Mouse (Mus musculus) liver, embryonic 16.5 days (tissue): ENCODE results near the gene Kif1a. TPM values are rescaled to one million over a fixed set of nuclear protein-coding genes. Genes with fewer than 3 reads are reported as not detected.

Source experiments
- ATAC-seq: fragments of 200-750 bp; cut with Nextera tagmentation; 2 replicates; pipeline ENCODE4 v1.8.0; 2017; ENCODE audit warnings: low read depth, mild to moderate bottlenecking, moderate number of reproducible peaks, moderate library complexity
- H3K27ac ChIP-seq: fragments of 300-500 bp; sonication (generic); 2 replicates; pipeline ENCODE4 v1.5.1; 2014; ENCODE audit warnings: mild to moderate bottlenecking, low read length
- H3K27me3 ChIP-seq: fragments of 300-500 bp; sonication (generic); 2 replicates; pipeline ENCODE4 v1.6.1; 2014; ENCODE audit warnings: low read depth, low read length, mixed read lengths; ENCODE audit not compliant: control insufficient read depth, insufficient read depth
- H3K36me3 ChIP-seq: fragments of 300-500 bp; sonication (generic); 2 replicates; pipeline ENCODE4 v1.6.1; 2014; ENCODE audit warnings: mild to moderate bottlenecking; ENCODE audit not compliant: control insufficient read depth, insufficient read depth
- H3K4me1 ChIP-seq: fragments of 300-500 bp; sonication (generic); 2 replicates; pipeline ENCODE4 v1.6.1; 2014; ENCODE audit warnings: low read depth, low read length, mixed read lengths; ENCODE audit not compliant: control insufficient read depth
- H3K4me2 ChIP-seq: fragments of 300-500 bp; sonication (generic); 2 replicates; pipeline ENCODE4 v1.6.1; 2014; ENCODE audit warnings: low read depth, low read length, mixed read lengths
- H3K4me3 ChIP-seq: fragments of 300-500 bp; sonication (generic); 2 replicates; pipeline ENCODE4 v1.5.1; 2014; ENCODE audit warnings: low read depth, mild to moderate bottlenecking, low read length
- H3K9ac ChIP-seq: fragments of 300-500 bp; sonication (generic); 2 replicates; pipeline ENCODE4 v1.6.1; 2014; ENCODE audit warnings: low read depth, low read length
- H3K9me3 ChIP-seq: fragments of 300-500 bp; sonication (generic); replicated peaks from 2 replicates; pipeline ENCODE4 v1.6.1; 2016; ENCODE audit warnings: low read length; ENCODE audit not compliant: control insufficient read depth
- WGBS: fragments of 180-500 bp; shearing (Covaris S2); extraction: QIAGEN DNeasy Blood & Tissue Kit; methylation state at CpG from one replicate; pipeline ENCODE4 v1.1.7; 2014; ENCODE audit not compliant: insufficient replicate concordance; 5-methylcytosine and 5-hydroxymethylcytosine counted together
- polyA plus RNA-seq: library from polyadenylated mRNA; unstranded; fragments of >200 nt; fragmentation: Nextera tagmentation; extraction: Ambion mirVana; gene quantifications from 2 replicates; pipeline ENCODE4 v1.2.1, GENCODE M21; 2015

Kif1a gene
- polyA plus RNA-seq, 1 experiment from 2014 or later = 0.19 TPM

DNA sequence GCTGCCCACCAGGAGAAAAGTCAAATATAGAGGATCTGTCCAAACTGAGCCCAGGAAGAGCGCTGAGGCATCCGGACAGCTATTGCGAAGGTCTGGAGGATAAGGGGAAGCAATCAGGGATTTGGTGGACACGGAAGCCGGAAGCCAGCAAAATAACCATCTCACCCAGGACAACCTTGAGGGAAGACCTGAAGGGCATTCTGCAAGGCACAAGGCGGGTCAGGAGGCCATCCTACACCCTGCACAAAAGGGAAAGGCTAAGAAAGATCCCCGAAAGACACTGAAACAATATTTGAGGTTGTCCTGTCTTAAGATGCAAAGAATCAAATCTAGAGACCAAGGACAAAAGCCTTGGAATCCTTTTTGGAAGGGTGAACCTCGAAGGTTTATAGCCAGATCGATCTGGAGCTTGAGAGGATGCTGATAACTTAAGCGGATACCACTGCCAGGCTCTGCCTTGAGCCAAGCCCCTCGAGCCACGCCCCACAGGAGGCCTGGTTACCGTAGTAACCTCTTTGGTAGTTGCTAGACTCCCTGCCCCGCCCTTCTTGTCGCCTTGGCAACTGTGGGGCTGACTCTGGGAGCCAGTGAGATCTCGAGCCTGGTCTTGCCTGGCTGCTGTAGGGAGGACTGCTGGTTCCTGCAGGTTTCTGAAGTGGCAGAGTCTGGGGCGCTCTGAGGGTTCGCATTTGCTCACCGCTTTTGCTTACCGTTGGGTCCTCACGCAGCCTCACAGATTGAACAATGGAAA, 13.1 kb upstream of the Kif1a start:
- H3K9me3 ChIP-seq = no peaks in the 10 kb centered on the region
- 22% methylated on average over 21 of the region's 21 CpGs for WGBS
- peak overlapping the region; percentile 7; the same call in 1 of the 2 replicates for H3K4me2 ChIP-seq
- H3K27ac ChIP-seq = no peak overlapping the region
- H3K4me1 ChIP-seq = no peaks in the 10 kb centered on the region
- peak; percentile 51; the same call in 1 of the 2 replicates for ATAC-seq
- H3K9ac ChIP-seq = no peak overlapping the region
- H3K36me3 ChIP-seq = no peaks in the 10 kb centered on the region
- no peak overlapping the region for H3K4me3 ChIP-seq
- H3K27me3 ChIP-seq = no peaks in the 10 kb centered on the region

GRCm38 (mm10) chr1:93102700-93103099, 949 bp upstream of the Kif1a start:
- Histone ChIP-seq H3K4me3 (no peak overlapping the region), H3K27me3 (peaks cover 44% of the 10 kb centered on the region), H3K36me3 (no peaks in the 10 kb centered on the region), H3K4me1 (no peaks in the 10 kb centered on the region), H3K4me2 (no peak overlapping the region), H3K9ac (no peak overlapping the region), H3K9me3 (no peaks in the 10 kb centered on the region), H3K27ac (no peak overlapping the region)
- no peak for ATAC-seq
- 44% methylated on average over 7 of the region's 7 CpGs for WGBS

DNA sequence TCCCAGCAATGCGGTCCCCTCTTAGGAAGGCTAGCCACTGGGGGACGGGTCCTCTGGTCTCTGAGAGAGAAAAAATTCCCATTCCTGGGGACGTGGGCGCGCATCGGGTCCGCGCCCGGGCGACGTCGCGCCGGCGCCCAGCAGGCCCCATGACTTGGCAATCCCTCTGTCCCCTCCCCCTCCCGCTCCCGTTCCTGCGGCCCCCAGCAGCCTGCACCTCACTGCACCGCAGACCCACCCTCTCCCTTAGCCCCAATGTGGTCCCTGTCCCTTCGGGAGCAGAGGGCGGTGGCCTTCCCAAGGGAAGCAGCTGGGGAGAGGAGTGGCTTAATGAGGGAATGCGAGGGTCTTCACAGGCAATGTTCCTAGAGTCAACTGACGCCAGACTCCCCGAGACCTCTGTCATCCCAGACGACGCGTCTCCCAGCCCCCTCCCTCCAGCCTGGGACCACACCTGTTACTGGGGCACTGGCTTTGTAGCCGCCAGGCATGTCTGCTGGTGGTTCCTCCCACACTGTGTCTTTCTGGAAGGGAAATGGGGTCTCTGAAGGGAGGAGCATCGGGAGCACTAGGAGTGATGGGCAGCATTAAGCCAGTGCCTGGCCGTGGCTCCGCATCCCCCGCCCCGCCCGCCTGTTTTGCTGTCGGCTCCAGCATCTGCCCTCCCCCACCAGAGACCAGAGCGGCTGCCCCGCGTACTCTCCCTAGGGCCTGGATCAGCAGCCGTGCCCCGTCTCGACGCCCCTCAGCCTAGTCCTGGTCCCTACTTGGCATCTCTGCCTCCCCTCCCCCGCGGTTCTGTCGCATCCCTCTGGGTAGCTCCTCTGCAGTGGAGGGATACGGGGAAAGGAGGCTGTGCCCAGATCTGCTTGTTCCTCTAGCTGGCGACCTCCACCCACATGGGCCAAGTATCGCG, 917 bp downstream of the Kif1a start:
- H3K9me3 ChIP-seq = no peaks in the 10 kb centered on the region
- 2% methylated on average over 49 of the region's 49 CpGs for WGBS
- H3K36me3 ChIP-seq = no peaks in the 10 kb centered on the region
- H3K4me2 ChIP-seq = peak overlapping the region; percentile 39
- H3K4me3 ChIP-seq = peak overlapping the region; percentile 29
- H3K27me3 ChIP-seq = peaks cover 44% of the 10 kb centered on the region
- ATAC-seq = no peak
- no peak overlapping the region for H3K27ac ChIP-seq
- no peak overlapping the region for H3K9ac ChIP-seq
- no peaks in the 10 kb centered on the region for H3K4me1 ChIP-seq

DNA sequence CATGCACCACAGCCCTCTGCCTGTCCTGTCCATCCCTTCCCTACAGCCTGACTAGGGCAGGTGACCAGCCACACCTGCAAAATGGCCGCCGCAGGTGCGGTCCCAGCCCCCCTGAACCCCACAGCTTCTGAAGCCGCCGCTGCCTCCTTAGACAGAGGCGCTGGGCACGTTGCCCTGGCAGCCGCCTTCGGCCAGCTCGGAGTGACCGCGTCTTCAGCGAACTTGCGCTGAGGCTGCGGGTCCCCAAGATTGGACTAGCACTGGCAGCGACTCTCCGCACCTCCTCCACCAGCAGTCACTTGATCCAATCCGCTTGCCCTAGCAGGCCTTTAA, 1.5 kb downstream of the Kif1a start:
- Histone ChIP-seq H3K4me2 (peak overlapping the region; percentile 39), H3K4me3 (peak overlapping the region; percentile 8; the same call in 1 of the 2 replicates), H3K36me3 (no peaks in the 10 kb centered on the region), H3K27me3 (peaks cover 44% of the 10 kb centered on the region), H3K27ac (no peak overlapping the region), H3K9ac (no peak overlapping the region), H3K4me1 (no peaks in the 10 kb centered on the region), H3K9me3 (no peaks in the 10 kb centered on the region)
- WGBS = 4% methylated on average over 18 of the region's 18 CpGs
- ATAC-seq = no peak

DNA sequence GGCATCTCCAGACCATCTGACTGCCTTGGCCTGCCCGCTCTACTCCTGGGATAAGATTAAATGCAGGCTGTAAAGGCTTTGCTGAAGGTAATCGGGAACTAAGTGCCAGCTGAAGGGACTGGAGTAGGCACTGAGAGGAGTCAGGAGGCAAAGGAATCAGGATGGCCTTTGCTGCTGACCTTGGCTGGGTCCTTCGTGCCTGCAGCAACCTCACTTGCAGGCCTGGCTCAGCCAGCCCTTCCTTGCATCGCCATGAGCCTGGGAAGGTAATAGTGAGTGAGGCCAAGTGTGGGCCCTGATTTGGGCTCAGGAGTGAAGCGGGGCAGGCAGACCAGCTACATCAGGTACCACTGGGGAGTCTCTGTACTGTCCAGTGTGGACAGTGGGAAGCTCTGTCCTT, 2.8 kb downstream of the Kif1a start:
- H3K36me3 ChIP-seq = no peaks in the 10 kb centered on the region
- no peaks in the 10 kb centered on the region for H3K9me3 ChIP-seq
- ATAC-seq = no peak
- H3K27me3 ChIP-seq = peaks cover 44% of the 10 kb centered on the region
- no peak overlapping the region for H3K27ac ChIP-seq
- no peak overlapping the region for H3K4me2 ChIP-seq
- H3K4me1 ChIP-seq = no peaks in the 10 kb centered on the region
- H3K4me3 ChIP-seq = no peak overlapping the region
- WGBS = 56% methylated on average over 5 of the region's 5 CpGs
- H3K9ac ChIP-seq = no peak overlapping the region

DNA sequence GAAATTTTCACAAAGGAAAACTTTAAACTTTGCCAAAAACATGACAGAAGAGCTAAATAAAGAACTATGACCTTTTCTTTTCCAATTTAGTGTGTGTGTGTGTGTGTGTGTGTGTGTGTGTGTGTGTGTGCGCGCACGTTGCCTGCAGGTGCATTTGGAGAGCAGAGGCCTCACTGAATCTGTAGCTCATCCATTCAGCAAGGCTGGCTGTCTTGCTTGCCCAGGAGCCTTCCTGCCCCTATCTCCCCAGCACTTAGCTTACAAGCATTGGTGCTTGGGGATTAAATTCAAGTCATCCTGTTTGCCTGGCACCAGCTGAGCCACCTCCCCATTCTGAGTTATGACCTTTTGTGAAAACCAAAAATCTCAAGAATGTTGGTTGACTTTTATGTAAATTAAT, 9.2 kb downstream of the Kif1a start:
- 83% methylated on average over 3 of the region's 3 CpGs for WGBS
- Histone ChIP-seq H3K27ac (no peak overlapping the region), H3K9ac (no peak overlapping the region), H3K4me1 (no peaks in the 10 kb centered on the region), H3K36me3 (no peaks in the 10 kb centered on the region), H3K27me3 (no peaks in the 10 kb centered on the region), H3K4me2 (no peak overlapping the region), H3K9me3 (no peaks in the 10 kb centered on the region), H3K4me3 (no peak overlapping the region)
- ATAC-seq = no peak

DNA sequence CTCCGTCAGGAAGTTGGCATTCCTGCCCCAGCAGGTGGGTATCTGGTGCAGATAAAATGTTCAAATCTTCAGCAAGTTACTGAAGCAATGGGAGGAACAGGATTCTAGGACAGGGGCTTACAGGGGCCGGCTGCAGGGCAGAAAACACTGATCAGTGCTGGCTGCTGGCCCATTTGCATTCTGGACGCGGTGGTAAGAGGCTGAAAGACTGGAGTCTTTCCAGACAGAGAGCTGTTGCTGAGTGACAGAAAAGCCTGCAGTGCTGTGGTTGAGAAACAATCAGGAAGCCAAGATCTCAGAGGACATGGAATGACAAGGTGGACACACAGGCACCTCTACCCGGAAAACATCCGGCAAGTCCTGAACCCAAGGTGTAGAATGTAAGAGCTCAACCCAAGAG, 16.6 kb downstream of the Kif1a start:
- H3K36me3 ChIP-seq = no peaks in the 10 kb centered on the region
- 70% methylated on average over 6 of the region's 6 CpGs for WGBS
- no peaks in the 10 kb centered on the region for H3K27me3 ChIP-seq
- H3K4me3 ChIP-seq = no peak overlapping the region
- H3K27ac ChIP-seq = no peak overlapping the region
- no peaks in the 10 kb centered on the region for H3K9me3 ChIP-seq
- H3K4me2 ChIP-seq = no peak overlapping the region
- H3K4me1 ChIP-seq = no peaks in the 10 kb centered on the region
- H3K9ac ChIP-seq = no peak overlapping the region
- no peak for ATAC-seq

DNA sequence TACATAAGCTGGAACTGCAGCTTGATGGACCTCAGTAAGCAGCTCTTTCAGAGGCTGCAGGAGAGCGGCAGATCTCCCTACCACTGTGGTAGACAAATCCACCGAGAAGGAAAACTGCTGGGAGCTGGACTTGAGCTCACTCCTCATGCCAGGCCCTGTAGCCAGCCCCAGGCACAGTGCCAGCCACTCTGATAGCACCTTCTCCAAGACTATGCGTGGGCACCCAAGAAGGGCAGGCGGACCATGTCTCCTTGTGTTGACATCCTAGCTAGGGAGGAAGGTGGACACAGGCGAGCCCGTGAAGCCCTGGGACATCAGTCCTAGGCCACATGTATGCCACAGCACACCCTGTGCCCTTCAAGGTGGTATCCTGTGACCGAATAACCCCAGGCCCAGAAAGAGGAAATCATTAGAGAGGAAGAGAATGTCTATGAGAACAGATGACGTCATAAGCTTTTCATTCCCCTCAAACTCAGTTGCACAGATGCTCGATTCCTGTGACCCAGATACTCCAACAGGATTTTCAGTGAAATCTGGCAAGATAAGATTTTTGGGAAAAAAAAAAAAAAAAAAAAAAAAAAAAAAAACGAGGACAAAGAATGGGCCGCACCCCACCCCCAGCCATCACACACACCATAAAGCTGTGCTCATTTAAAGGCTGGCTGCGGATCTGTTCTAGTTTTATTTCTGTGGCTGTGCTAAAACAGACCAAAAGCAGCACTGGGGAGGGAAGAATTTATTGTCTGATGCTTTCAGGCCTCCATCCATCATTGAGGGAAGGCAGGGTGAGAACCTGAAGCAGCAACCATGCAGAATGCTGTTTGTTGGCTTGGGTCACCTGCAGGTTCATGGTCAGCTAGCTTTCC, 18.1 kb downstream of the Kif1a start:
- H3K9me3 ChIP-seq = no peaks in the 10 kb centered on the region
- H3K27ac ChIP-seq = no peak overlapping the region

More for the DNA sequence above, 18.1 kb downstream of the Kif1a start:
- Histone ChIP-seq H3K4me3 (no peak overlapping the region), H3K9ac (no peak overlapping the region), H3K27me3 (no peaks in the 10 kb centered on the region), H3K4me2 (no peak overlapping the region), H3K4me1 (no peaks in the 10 kb centered on the region), H3K36me3 (no peaks in the 10 kb centered on the region)
- 55% methylated on average over 12 of the region's 12 CpGs for WGBS
- ATAC-seq = no peak
